Mouse (Mus musculus): ENCODE measurements around the gene Dennd6b. TPM values are rescaled to one million over a fixed set of nuclear protein-coding genes. Genes with fewer than 3 reads are reported as not detected.

Dennd6b gene
- polyA plus RNA-seq, 1 experiment from 2014 or later: 71.4 TPM

- no peak overlapping the region for H3K9ac ChIP-seq
- 0 out of 2 replicates have a peak, but pooled peaks cover 14% of the 10 kb centered on the region for H3K27me3 ChIP-seq (ENCODE audit: control insufficient read depth, insufficient read depth, low read length)
- 73% methylated on average over 4 of the region's 4 CpGs for WGBS
- peaks cover 25% of the 10 kb centered on the region for H3K4me1 ChIP-seq (replicated peaks; ENCODE audit: control insufficient read depth, insufficient read depth, low read length)
- H3K36me3 ChIP-seq (replicated peaks; ENCODE audit: control insufficient read depth, insufficient read depth): peaks cover 36% of the 10 kb centered on the region
- no peak overlapping the region for H3K4me3 ChIP-seq (replicated peaks; ENCODE audit: low read length)
- DNase-seq (ENCODE audit: low spot score) (no peak), ATAC-seq (ENCODE audit: low FRiP score) (no peak)
- H3K4me2 ChIP-seq (replicated peaks): no peak overlapping the region
- H3K9me3 ChIP-seq (ENCODE audit: control insufficient read depth, low read length): no peaks in the 10 kb centered on the region
- no peak overlapping the region for H3K27ac ChIP-seq
Observed at GRCm38 (mm10) chr15:89141905-89142304, 54.4 kb downstream of the Dennd6b start.

- peaks cover 36% of the 10 kb centered on the region for H3K36me3 ChIP-seq (replicated peaks; ENCODE audit: control insufficient read depth, insufficient read depth)
- no peaks in the 10 kb centered on the region for H3K9me3 ChIP-seq (ENCODE audit: control insufficient read depth, low read length)
- no peak overlapping the region for H3K9ac ChIP-seq
- WGBS: 23% methylated on average over 5 of the region's 5 CpGs
- H3K4me3 ChIP-seq (replicated peaks; ENCODE audit: low read length): no peak overlapping the region
- H3K27ac ChIP-seq: no peak overlapping the region
- no peak overlapping the region for H3K4me2 ChIP-seq (replicated peaks)
- H3K27me3 ChIP-seq (ENCODE audit: control insufficient read depth, insufficient read depth, low read length): 0 out of 2 replicates have a peak, but pooled peaks cover 14% of the 10 kb centered on the region
- no peak for DNase-seq (ENCODE audit: low spot score)
- H3K4me1 ChIP-seq (replicated peaks; ENCODE audit: control insufficient read depth, insufficient read depth, low read length): peaks cover 21% of the 10 kb centered on the region
- no peak for ATAC-seq (ENCODE audit: low FRiP score)
Observed at GRCm38 (mm10) chr15:89141443-89141842, 54.9 kb downstream of the Dennd6b start.

GRCm38 (mm10) chr15:89140659-89141252 lies 55.5 kb downstream of the Dennd6b start, which contains the start of gene Mapk12:
Gene Mapk12 (minus strand): TSS chr15:89140703.
- H3K27me3 ChIP-seq (ENCODE audit: control insufficient read depth, insufficient read depth, low read length): 0 out of 2 replicates have a peak, but pooled peaks cover 14% of the 10 kb centered on the region
- H3K27ac ChIP-seq: no peak within 1 kb of the TSS
- H3K9ac ChIP-seq: peak within 1 kb of the TSS; percentile 63
- H3K9me3 ChIP-seq (ENCODE audit: control insufficient read depth, low read length): no peaks in the 10 kb centered on the region
- under 1% methylated on average over 21 of the region's 21 CpGs for WGBS
- H3K36me3 ChIP-seq (replicated peaks; ENCODE audit: control insufficient read depth, insufficient read depth): peaks cover 34% of the 10 kb centered on the region
- peaks cover 14% of the 10 kb centered on the region for H3K4me1 ChIP-seq (replicated peaks; ENCODE audit: control insufficient read depth, insufficient read depth, low read length)
- H3K4me3 ChIP-seq (replicated peaks; ENCODE audit: low read length): peak within 1 kb of the TSS; percentile 44
- ATAC-seq (ENCODE audit: low FRiP score): peak; percentile 61
- no peak for DNase-seq (ENCODE audit: low spot score)
- peak within 1 kb of the TSS; percentile 95 for H3K4me2 ChIP-seq (replicated peaks)

- Histone ChIP-seq H3K9ac (peak overlapping the region; percentile 63), H3K4me1 (replicated peaks; ENCODE audit: control insufficient read depth, insufficient read depth, low read length) (peaks cover 13% of the 10 kb centered on the region), H3K27ac (no peak overlapping the region), H3K36me3 (replicated peaks; ENCODE audit: control insufficient read depth, insufficient read depth) (peaks cover 29% of the 10 kb centered on the region), H3K4me2 (replicated peaks) (peak overlapping the region; percentile 95), H3K27me3 (ENCODE audit: control insufficient read depth, insufficient read depth, low read length) (0 out of 2 replicates have a peak, but pooled peaks cover 14% of the 10 kb centered on the region), H3K9me3 (ENCODE audit: control insufficient read depth, low read length) (no peaks in the 10 kb centered on the region), H3K4me3 (replicated peaks; ENCODE audit: low read length) (peak overlapping the region; percentile 44)
- ATAC-seq (ENCODE audit: low FRiP score) (peak; percentile 13; the same call in 1 of the 2 replicates), DNase-seq (ENCODE audit: low spot score) (no peak)
- 0% methylated on average over 49 of the region's 53 CpGs for WGBS
Observed at GRCm38 (mm10) chr15:89140048-89140658, 56.1 kb downstream of the Dennd6b start.

- Histone ChIP-seq H3K27ac (no peak overlapping the region), H3K4me2 (replicated peaks) (no peak overlapping the region), H3K27me3 (ENCODE audit: control insufficient read depth, insufficient read depth, low read length) (0 out of 2 replicates have a peak, but pooled peaks cover 14% of the 10 kb centered on the region), H3K9me3 (ENCODE audit: control insufficient read depth, low read length) (no peaks in the 10 kb centered on the region), H3K36me3 (replicated peaks; ENCODE audit: control insufficient read depth, insufficient read depth) (peaks cover 12% of the 10 kb centered on the region), H3K4me3 (replicated peaks; ENCODE audit: low read length) (no peak overlapping the region), H3K4me1 (replicated peaks; ENCODE audit: control insufficient read depth, insufficient read depth, low read length) (peaks cover 13% of the 10 kb centered on the region), H3K9ac (no peak overlapping the region)
- 93% methylated on average over 6 of the region's 6 CpGs for WGBS
- DNase-seq (ENCODE audit: low spot score) (no peak), ATAC-seq (ENCODE audit: low FRiP score) (no peak)
Observed at GRCm38 (mm10) chr15:89138531-89138930, 57.8 kb downstream of the Dennd6b start.

GRCm38 (mm10) chr15:89138046-89138405 lies 58.3 kb downstream of the Dennd6b start:
- Histone ChIP-seq H3K4me3 (replicated peaks; ENCODE audit: low read length) (no peak overlapping the region), H3K9ac (no peak overlapping the region), H3K4me1 (replicated peaks; ENCODE audit: control insufficient read depth, insufficient read depth, low read length) (peaks cover 13% of the 10 kb centered on the region), H3K36me3 (replicated peaks; ENCODE audit: control insufficient read depth, insufficient read depth) (peaks cover 7% of the 10 kb centered on the region), H3K27ac (no peak overlapping the region), H3K9me3 (ENCODE audit: control insufficient read depth, low read length) (no peaks in the 10 kb centered on the region), H3K27me3 (ENCODE audit: control insufficient read depth, insufficient read depth, low read length) (0 out of 2 replicates have a peak, but pooled peaks cover 14% of the 10 kb centered on the region), H3K4me2 (replicated peaks) (no peak overlapping the region)
- WGBS: 88% methylated on average over 7 of the region's 7 CpGs
- no peak for ATAC-seq (ENCODE audit: low FRiP score)
- DNase-seq (ENCODE audit: low spot score): no peak

GRCm38 (mm10) chr15:89137378-89138045 lies 58.8 kb downstream of the Dennd6b start:
- 0 out of 2 replicates have a peak, but pooled peaks cover 14% of the 10 kb centered on the region for H3K27me3 ChIP-seq (ENCODE audit: control insufficient read depth, insufficient read depth, low read length)
- H3K27ac ChIP-seq: no peak overlapping the region
- H3K9me3 ChIP-seq (ENCODE audit: control insufficient read depth, low read length): no peaks in the 10 kb centered on the region
- ATAC-seq (ENCODE audit: low FRiP score) (no peak), DNase-seq (ENCODE audit: low spot score) (no peak)
- 0 out of 2 replicates have a peak, but pooled peaks cover 2% of the 10 kb centered on the region for H3K36me3 ChIP-seq (replicated peaks; ENCODE audit: control insufficient read depth, insufficient read depth)
- no peak overlapping the region for H3K4me3 ChIP-seq (replicated peaks; ENCODE audit: low read length)
- no peak overlapping the region for H3K9ac ChIP-seq
- H3K4me1 ChIP-seq (replicated peaks; ENCODE audit: control insufficient read depth, insufficient read depth, low read length): peaks cover 13% of the 10 kb centered on the region
- 63% methylated on average over 9 of the region's 11 CpGs for WGBS
- no peak overlapping the region for H3K4me2 ChIP-seq (replicated peaks)

- H3K9me3 ChIP-seq (ENCODE audit: control insufficient read depth, low read length): no peaks in the 10 kb centered on the region
- H3K9ac ChIP-seq: no peak overlapping the region
- WGBS: 99% methylated on average over 5 of the region's 5 CpGs
- no peak overlapping the region for H3K4me3 ChIP-seq (replicated peaks; ENCODE audit: low read length)
- H3K4me2 ChIP-seq (replicated peaks): no peak overlapping the region
- 0 out of 2 replicates have a peak, but pooled peaks cover 14% of the 10 kb centered on the region for H3K27me3 ChIP-seq (ENCODE audit: control insufficient read depth, insufficient read depth, low read length)
- peaks cover 13% of the 10 kb centered on the region for H3K4me1 ChIP-seq (replicated peaks; ENCODE audit: control insufficient read depth, insufficient read depth, low read length)
- no peak overlapping the region for H3K27ac ChIP-seq
- H3K36me3 ChIP-seq (replicated peaks; ENCODE audit: control insufficient read depth, insufficient read depth): no peaks in the 10 kb centered on the region; the same call in 1 of the 2 replicates
- DNase-seq (ENCODE audit: low spot score) (no peak), ATAC-seq (ENCODE audit: low FRiP score) (no peak)
Observed at GRCm38 (mm10) chr15:89136461-89137155, 59.7 kb downstream of the Dennd6b start.

All from hindbrain, embryonic 14.5 days (tissue).